Mouse (Mus musculus) neural tube, embryonic 11.5 days (tissue): ENCODE data around the gene Myo1g. TPM values are rescaled to one million over a fixed set of nuclear protein-coding genes. Genes with fewer than 3 reads are reported as not detected.
A peak's percentile ranks its signal among the peaks of the same experiment; 100 is the strongest.

Experiments
- ATAC-seq: fragments of 200-750 bp; cut with Nextera tagmentation; 2 replicates; pipeline ENCODE4 v1.8.0; 2017; ENCODE audit warnings: moderate number of reproducible peaks, mild to moderate bottlenecking, moderate TSS enrichment, moderate library complexity; ENCODE audit not compliant: insufficient read depth, low FRiP score, low TSS enrichment
- DNase-seq: peaks from one replicate; pipeline ENCODE4 v3.0.0-alpha.2; 2015; ENCODE audit warnings: low spot score
- H3K27ac ChIP-seq: fragments of 300-500 bp; sonication (generic); 2 replicates; pipeline ENCODE4 v1.5.1; 2014; ENCODE audit warnings: low read depth, mild to moderate bottlenecking, low read length
- H3K27me3 ChIP-seq: fragments of 300-500 bp; sonication (generic); 2 replicates; pipeline ENCODE4 v1.6.1; 2014; ENCODE audit warnings: mild to moderate bottlenecking, low read length, mixed read lengths; ENCODE audit not compliant: control insufficient read depth, insufficient read depth
- H3K36me3 ChIP-seq: fragments of 300-500 bp; sonication (generic); 2 replicates; pipeline ENCODE4 v1.6.1; 2014; ENCODE audit warnings: mild to moderate bottlenecking, low read length, moderate library complexity, mixed read lengths; ENCODE audit not compliant: control insufficient read depth, insufficient read depth
- H3K4me1 ChIP-seq: fragments of 300-500 bp; sonication (generic); 2 replicates; pipeline ENCODE4 v1.6.1; 2014; ENCODE audit warnings: low read length, mixed read lengths; ENCODE audit not compliant: control insufficient read depth, insufficient read depth
- H3K4me2 ChIP-seq: fragments of 300-500 bp; sonication (generic); 2 replicates; pipeline ENCODE4 v1.6.1; 2014; ENCODE audit warnings: low read depth, mild to moderate bottlenecking, moderate library complexity
- H3K4me3 ChIP-seq: fragments of 300-500 bp; sonication (generic); 2 replicates; pipeline ENCODE4 v1.5.1; 2014; ENCODE audit warnings: low read depth, low read length
- H3K9ac ChIP-seq: fragments of 300-500 bp; sonication (generic); 2 replicates; pipeline ENCODE4 v1.6.1; 2014; ENCODE audit warnings: mild to moderate bottlenecking, low read length
- H3K9me3 ChIP-seq: fragments of 300-500 bp; sonication (generic); 2 replicates; pipeline ENCODE4 v1.6.1; 2016; ENCODE audit warnings: low read length; ENCODE audit not compliant: control insufficient read depth
- WGBS: fragments of 180-500 bp; shearing (Covaris S2); extraction: QIAGEN DNeasy Blood & Tissue Kit; methylation state at CpG from one replicate; pipeline ENCODE4 v1.1.7; 2014; 5-methylcytosine and 5-hydroxymethylcytosine counted together
- polyA plus RNA-seq: library from polyadenylated mRNA; unstranded; fragments of >200 nt; fragmentation: Nextera tagmentation; extraction: Ambion mirVana; gene quantifications from 2 replicates; pipeline ENCODE4 v1.2.1, GENCODE M21; 2014

Myo1g gene
- 0.81 and 0.85 TPM in 2 replicates for polyA plus RNA-seq

DNA sequence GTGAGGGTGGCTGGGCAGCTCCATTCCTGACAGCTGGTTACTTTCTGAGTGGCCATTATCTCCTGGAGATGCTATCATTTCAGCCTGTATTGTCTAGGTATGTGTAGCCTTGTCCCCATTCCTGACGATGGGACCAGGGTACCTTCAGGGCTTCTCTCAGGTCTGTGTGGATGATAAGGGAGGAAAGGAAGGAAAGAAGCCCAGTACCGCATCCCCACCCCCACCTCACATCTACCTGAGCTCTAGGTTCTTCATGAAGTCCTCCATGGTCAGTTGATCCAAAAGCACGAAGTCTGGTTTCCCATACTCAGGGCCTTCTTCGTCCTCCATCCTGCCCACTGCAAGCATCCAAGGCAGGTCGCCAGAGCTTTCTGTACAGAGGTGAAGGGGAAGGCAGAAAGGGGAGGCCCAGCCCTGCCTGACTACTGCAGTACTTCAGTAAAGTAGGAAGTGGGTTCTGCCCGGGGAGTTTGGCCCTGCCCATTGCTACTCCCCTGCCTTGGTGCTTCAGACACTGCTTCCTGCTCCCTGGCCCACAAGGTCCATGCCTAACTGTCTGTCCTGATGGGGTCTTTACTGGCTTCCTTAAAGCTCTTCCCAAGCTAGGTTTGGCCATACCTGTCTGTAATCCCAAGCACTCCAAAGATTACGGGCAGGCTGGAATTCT is at the start of gene Myo1g:
Gene Myo1g (minus strand): TSS at position 459 of the 667 bp plus-strand sequence.
- Histone ChIP-seq H3K9me3 (no peaks in the 10 kb centered on the region), H3K27ac (no peak within 1 kb of the TSS), H3K9ac (no peak within 1 kb of the TSS), H3K4me1 (no peaks in the 10 kb centered on the region), H3K4me2 (no peak within 1 kb of the TSS), H3K36me3 (peaks cover 10% of the 10 kb centered on the region), H3K27me3 (no peaks in the 10 kb centered on the region), H3K4me3 (no peak within 1 kb of the TSS)
- WGBS, result 83% methylated on average over 7 of the region's 7 CpGs
- no peak for ATAC-seq
- DNase-seq, result no peak

- Histone ChIP-seq H3K27ac (no peak overlapping the region), H3K4me1 (peaks cover 4% of the 10 kb centered on the region; the same call in 1 of the 2 replicates), H3K9ac (no peak overlapping the region), H3K9me3 (no peaks in the 10 kb centered on the region), H3K4me3 (no peak overlapping the region), H3K27me3 (no peaks in the 10 kb centered on the region), H3K36me3 (no peaks in the 10 kb centered on the region; the same call in 1 of the 2 replicates), H3K4me2 (no peak overlapping the region)
- ATAC-seq (no peak), DNase-seq (no peak)
- WGBS, result 64% methylated on average over 3 of the region's 3 CpGs
Measured at GRCm38 (mm10) chr11:6569410-6569777, 48.6 kb upstream of the Myo1g start.

GRCm38 (mm10) chr11:6568584-6569409 is 48.0 kb upstream of the Myo1g start:
- H3K4me1 ChIP-seq, result peaks cover 4% of the 10 kb centered on the region; the same call in 1 of the 2 replicates
- H3K9ac ChIP-seq, result no peak overlapping the region
- H3K36me3 ChIP-seq, result no peaks in the 10 kb centered on the region; the same call in 1 of the 2 replicates
- WGBS, result 75% methylated on average over 11 of the region's 11 CpGs
- H3K4me2 ChIP-seq, result no peak overlapping the region
- H3K9me3 ChIP-seq, result no peaks in the 10 kb centered on the region
- H3K27me3 ChIP-seq, result no peaks in the 10 kb centered on the region
- no peak overlapping the region for H3K27ac ChIP-seq
- ATAC-seq (no peak), DNase-seq (peak; percentile 22)
- H3K4me3 ChIP-seq, result no peak overlapping the region

- no peak overlapping the region for H3K4me3 ChIP-seq
- no peaks in the 10 kb centered on the region for H3K9me3 ChIP-seq
- H3K27me3 ChIP-seq, result no peaks in the 10 kb centered on the region
- 91% methylated on average over 8 of the region's 8 CpGs for WGBS
- H3K4me1 ChIP-seq, result peaks cover 4% of the 10 kb centered on the region; the same call in 1 of the 2 replicates
- H3K27ac ChIP-seq, result no peak overlapping the region
- H3K36me3 ChIP-seq, result no peaks in the 10 kb centered on the region; the same call in 1 of the 2 replicates
- H3K4me2 ChIP-seq, result no peak overlapping the region
- ATAC-seq, result no peak
- no peak for DNase-seq
- H3K9ac ChIP-seq, result no peak overlapping the region
Measured at GRCm38 (mm10) chr11:6567951-6568350, 47.2 kb upstream of the Myo1g start.

- no peak for ATAC-seq
- no peaks in the 10 kb centered on the region; the same call in 1 of the 2 replicates for H3K36me3 ChIP-seq
Measured at GRCm38 (mm10) chr11:6566496-6566895, 45.7 kb upstream of the Myo1g start.

DNA sequence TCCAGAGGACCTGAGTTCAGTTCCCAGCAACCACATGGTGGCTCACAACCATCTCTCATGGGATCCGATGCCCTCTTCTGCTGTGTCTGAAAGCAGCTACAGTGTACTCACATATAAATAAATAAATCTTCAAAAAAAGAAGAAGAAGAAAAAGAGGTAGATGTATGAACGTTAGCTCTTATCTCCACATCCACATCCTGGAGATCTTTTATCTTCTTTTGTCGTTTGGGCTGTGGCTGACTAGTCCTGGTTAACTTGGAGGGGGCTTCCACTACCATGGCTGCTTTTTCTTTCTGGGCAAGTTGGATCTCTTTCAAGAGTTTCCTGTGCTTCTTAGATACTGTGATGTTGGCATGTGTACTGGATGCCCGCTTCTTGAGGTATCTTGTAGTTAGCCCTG is 42.4 kb upstream of the Myo1g start:
- Histone ChIP-seq H3K4me2 (no peak overlapping the region), H3K4me1 (no peaks in the 10 kb centered on the region), H3K36me3 (no peaks in the 10 kb centered on the region; the same call in 1 of the 2 replicates), H3K4me3 (no peak overlapping the region), H3K27me3 (no peaks in the 10 kb centered on the region), H3K27ac (no peak overlapping the region), H3K9ac (no peak overlapping the region), H3K9me3 (no peaks in the 10 kb centered on the region)
- no peak for ATAC-seq
- DNase-seq, result no peak
- 96% methylated on average over 4 of the region's 4 CpGs for WGBS

More at GRCm38 (mm10) chr11:6566496-6566895, 45.7 kb upstream of the Myo1g start:
- no peak overlapping the region for H3K4me3 ChIP-seq
- no peak overlapping the region for H3K9ac ChIP-seq
- no peak for DNase-seq
- H3K4me2 ChIP-seq, result no peak overlapping the region
- H3K27me3 ChIP-seq, result no peaks in the 10 kb centered on the region
- 88% methylated on average over 4 of the region's 4 CpGs for WGBS
- no peaks in the 10 kb centered on the region for H3K9me3 ChIP-seq
- H3K27ac ChIP-seq, result no peak overlapping the region
- peaks cover 4% of the 10 kb centered on the region; the same call in 1 of the 2 replicates for H3K4me1 ChIP-seq

- no peak overlapping the region for H3K4me2 ChIP-seq
- peaks cover 2% of the 10 kb centered on the region; the same call in 1 of the 2 replicates for H3K36me3 ChIP-seq
- no peaks in the 10 kb centered on the region for H3K4me1 ChIP-seq
- H3K4me3 ChIP-seq, result no peak overlapping the region
- no peaks in the 10 kb centered on the region for H3K9me3 ChIP-seq
- no peak for DNase-seq
- H3K27me3 ChIP-seq, result no peaks in the 10 kb centered on the region
- ATAC-seq, result no peak
- WGBS, result 89% methylated on average over 6 of the region's 6 CpGs
- no peak overlapping the region for H3K9ac ChIP-seq
- no peak overlapping the region for H3K27ac ChIP-seq
Measured at GRCm38 (mm10) chr11:6562359-6562758, 41.6 kb upstream of the Myo1g start.

DNA sequence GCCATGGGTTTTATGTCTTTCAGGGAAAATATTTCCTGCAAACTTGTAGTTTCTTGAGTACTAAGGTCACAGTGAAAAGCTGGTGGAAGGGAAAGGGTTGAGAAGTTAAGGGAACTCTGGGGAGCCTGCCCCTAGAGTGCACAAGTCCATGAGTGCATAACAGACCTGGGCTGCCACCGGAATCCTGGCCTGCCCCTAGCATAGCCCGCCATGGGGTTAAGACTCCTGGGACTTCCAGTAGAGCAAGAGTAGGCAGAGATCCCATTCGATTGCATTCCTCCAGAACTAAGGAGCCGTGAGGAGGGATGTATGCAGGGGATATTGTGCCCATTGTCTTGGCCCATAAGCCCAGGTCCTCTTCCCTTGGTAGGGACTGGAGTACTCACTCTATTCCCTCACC is 40.7 kb upstream of the Myo1g start:
- Histone ChIP-seq H3K4me3 (no peak overlapping the region), H3K4me2 (no peak overlapping the region), H3K36me3 (peaks cover 2% of the 10 kb centered on the region; the same call in 1 of the 2 replicates), H3K27ac (no peak overlapping the region), H3K9me3 (no peaks in the 10 kb centered on the region), H3K27me3 (no peaks in the 10 kb centered on the region), H3K4me1 (no peaks in the 10 kb centered on the region), H3K9ac (no peak overlapping the region)
- 97% methylated on average over 4 of the region's 4 CpGs for WGBS
- DNase-seq (no peak), ATAC-seq (no peak)
